Mouse (Mus musculus) cortical plate, adult 2 months (tissue): ENCODE results near the gene Borcs6.

Source experiments
- CTCF ChIP-seq: fragments of 200-500 bp; IDR thresholded peaks from 2 replicates; pipeline ENCODE4 v1.5.1; 2011; ENCODE audit warnings: mild to moderate bottlenecking, control low read depth, low read length; ENCODE audit not compliant: insufficient read depth; ENCODE audit errors: extremely low read depth
- POLR2A ChIP-seq: fragments of 200-500 bp; IDR thresholded peaks from 2 replicates; pipeline ENCODE4 v1.6.1; 2011; ENCODE audit warnings: mild to moderate bottlenecking, low read length, control low read depth; ENCODE audit not compliant: insufficient read depth; ENCODE audit errors: extremely low read depth

GRCm38 (mm10) chr11:69067601-69068000, 8.1 kb downstream of the Borcs6 start:
- TF ChIP-seq POLR2A (no peak), CTCF (no peak)
